Mouse (Mus musculus) E14TG2a.4 (cell line): ENCODE results near the gene Rasgef1b.

Source experiments
- H3K27me3 ChIP-seq: 2 replicates; pipeline ENCODE4 v1.6.1; 2014; ENCODE audit warnings: low read length, control low read depth; ENCODE audit not compliant: insufficient read depth
- H3K36me3 ChIP-seq: 2 replicates; pipeline ENCODE4 v1.6.1; 2014; ENCODE audit warnings: low read length, control low read depth; ENCODE audit not compliant: insufficient read depth
- H3K4me1 ChIP-seq: replicated peaks from 2 replicates; pipeline ENCODE4 v1.6.1; 2014; ENCODE audit warnings: low read depth, low read length, control low read depth
- H3K4me3 ChIP-seq: replicated peaks from 2 replicates; pipeline ENCODE4 v1.5.1; 2014; ENCODE audit warnings: mild to moderate bottlenecking, low read length
- H3K9me3 ChIP-seq: 2 replicates; pipeline ENCODE4 v1.6.1; 2014; ENCODE audit warnings: low read length, control low read depth
- CTCF ChIP-seq: conservative IDR thresholded peaks from 2 replicates; pipeline ENCODE4 v1.5.1; 2014; ENCODE audit warnings: low read length
- NANOG ChIP-seq: IDR thresholded peaks from 2 replicates; pipeline ENCODE4 v1.6.1; 2014; ENCODE audit warnings: borderline replicate concordance, low read length, mixed read lengths
- POU5F1 ChIP-seq: IDR thresholded peaks from 2 replicates; pipeline ENCODE4 v1.6.1; 2014; ENCODE audit warnings: low read length, borderline replicate concordance

The Rasgef1b gene

GRCm38 (mm10) chr5:99248501-99248900 lies 480.4 kb downstream of the Rasgef1b start:
- H3K36me3 ChIP-seq: no peaks in the 10 kb centered on the region
- TF ChIP-seq CTCF (peak; percentile 100), NANOG (no peak), POU5F1 (no peak)
- peaks cover 20% of the 10 kb centered on the region for H3K27me3 ChIP-seq
- no peaks in the 10 kb centered on the region for H3K9me3 ChIP-seq
- H3K4me1 ChIP-seq: peaks cover 11% of the 10 kb centered on the region
- no peak overlapping the region for H3K4me3 ChIP-seq

GRCm38 (mm10) chr5:99247915-99248314 lies 480.9 kb downstream of the Rasgef1b start:
- Histone ChIP-seq H3K4me1 (peaks cover 11% of the 10 kb centered on the region), H3K27me3 (peaks cover 20% of the 10 kb centered on the region), H3K36me3 (no peaks in the 10 kb centered on the region), H3K9me3 (no peaks in the 10 kb centered on the region), H3K4me3 (no peak overlapping the region)
- TF ChIP-seq POU5F1: no peak
- TF ChIP-seq CTCF: peak; percentile 20; the same call in 1 of the 2 replicates

GRCm38 (mm10) chr5:99247441-99247840 lies 481.4 kb downstream of the Rasgef1b start:
- Histone ChIP-seq H3K9me3 (no peaks in the 10 kb centered on the region), H3K4me1 (peaks cover 11% of the 10 kb centered on the region), H3K36me3 (no peaks in the 10 kb centered on the region), H3K27me3 (peaks cover 20% of the 10 kb centered on the region), H3K4me3 (no peak overlapping the region)
- TF ChIP-seq POU5F1: no peak
- TF ChIP-seq CTCF: no peak
- TF ChIP-seq NANOG: no peak

DNA sequence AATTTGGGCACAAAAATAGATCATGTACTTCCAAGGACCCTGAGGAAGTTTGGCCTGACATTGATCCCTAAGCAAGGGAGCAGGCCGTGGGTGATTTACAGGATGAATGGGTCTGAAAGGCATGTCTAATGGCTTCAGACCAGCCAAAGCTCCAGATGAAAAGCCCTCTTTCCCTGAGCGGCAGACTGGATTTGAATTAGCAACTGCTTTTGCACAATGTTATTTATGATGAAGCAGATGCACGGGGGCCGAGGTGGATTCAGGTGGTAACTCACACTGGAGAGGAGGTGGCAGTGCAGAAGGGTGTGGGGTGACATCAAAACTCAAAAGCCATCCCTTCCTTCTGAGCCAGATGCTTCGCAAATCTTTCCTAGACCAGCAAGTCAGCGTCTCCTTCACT lies 481.9 kb downstream of the Rasgef1b start:
- H3K4me3 ChIP-seq: no peak overlapping the region
- H3K9me3 ChIP-seq: no peaks in the 10 kb centered on the region
- no peak for TF ChIP-seq CTCF
- TF ChIP-seq POU5F1: no peak
- TF ChIP-seq NANOG: no peak
- H3K36me3 ChIP-seq: no peaks in the 10 kb centered on the region
- H3K4me1 ChIP-seq: peaks cover 9% of the 10 kb centered on the region
- H3K27me3 ChIP-seq: peaks cover 16% of the 10 kb centered on the region

DNA sequence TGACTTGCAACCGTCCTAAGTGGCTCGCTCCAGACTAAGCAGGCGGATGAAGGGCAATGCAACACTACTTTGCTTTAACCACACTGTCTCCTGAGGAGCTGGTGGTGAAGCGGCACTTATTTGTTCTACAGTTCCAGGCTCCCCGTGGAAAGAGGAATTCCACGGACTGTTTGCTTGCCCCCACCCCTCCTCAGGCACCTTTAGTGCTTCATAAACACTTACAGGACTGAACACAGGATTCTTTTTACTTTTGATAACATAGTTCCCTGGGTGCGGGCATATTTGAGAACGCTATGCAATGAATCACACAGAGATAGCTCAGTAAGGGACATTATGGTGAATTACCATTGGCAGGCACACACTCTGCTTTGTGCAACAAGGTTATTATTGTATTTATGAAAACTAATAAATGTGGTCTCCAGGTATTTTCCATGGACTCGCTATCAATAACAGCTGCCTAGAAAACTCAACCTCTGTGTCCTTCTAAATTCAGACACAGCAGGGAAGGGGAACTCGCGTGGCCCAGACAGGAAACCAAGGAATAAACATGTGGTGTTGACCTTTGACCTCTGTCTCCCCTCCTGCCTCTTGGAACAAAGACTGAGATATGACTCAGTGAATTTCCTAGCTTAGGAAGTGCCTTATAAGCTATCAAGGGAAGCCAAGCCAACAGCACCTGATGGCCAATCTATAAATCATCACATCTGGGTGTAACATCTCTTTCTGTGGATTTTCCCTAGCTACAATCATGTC lies 486.7 kb downstream of the Rasgef1b start:
- Histone ChIP-seq H3K4me1 (no peaks in the 10 kb centered on the region; the same call in 1 of the 2 replicates), H3K36me3 (no peaks in the 10 kb centered on the region), H3K4me3 (no peak overlapping the region), H3K27me3 (no peaks in the 10 kb centered on the region), H3K9me3 (no peaks in the 10 kb centered on the region)
- TF ChIP-seq CTCF: no peak
- TF ChIP-seq POU5F1: no peak
- TF ChIP-seq NANOG: no peak

DNA sequence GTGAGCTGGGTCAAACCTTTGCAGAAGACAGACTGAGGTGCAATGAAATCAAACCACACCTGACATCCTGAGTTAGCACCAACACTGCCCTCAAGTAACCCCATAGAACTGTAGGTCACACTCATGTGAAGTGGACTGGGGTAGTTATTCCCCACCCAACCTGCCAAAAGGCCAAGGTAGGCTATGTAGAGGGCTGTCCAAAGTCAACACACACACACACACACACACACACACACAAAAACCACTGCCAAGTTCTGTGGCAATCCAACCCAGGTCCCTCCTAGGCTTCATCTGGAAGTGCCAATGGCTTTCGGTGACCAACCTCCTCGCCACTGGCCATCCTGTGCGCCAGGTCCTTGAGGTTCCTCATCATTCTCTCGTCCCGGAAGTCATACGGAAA lies 488.4 kb downstream of the Rasgef1b start:
- no peak for TF ChIP-seq NANOG
- no peak for TF ChIP-seq POU5F1
- TF ChIP-seq CTCF: no peak
- Histone ChIP-seq H3K27me3 (no peaks in the 10 kb centered on the region), H3K36me3 (no peaks in the 10 kb centered on the region), H3K9me3 (no peaks in the 10 kb centered on the region), H3K4me1 (no peaks in the 10 kb centered on the region; the same call in 1 of the 2 replicates), H3K4me3 (no peak overlapping the region)

DNA sequence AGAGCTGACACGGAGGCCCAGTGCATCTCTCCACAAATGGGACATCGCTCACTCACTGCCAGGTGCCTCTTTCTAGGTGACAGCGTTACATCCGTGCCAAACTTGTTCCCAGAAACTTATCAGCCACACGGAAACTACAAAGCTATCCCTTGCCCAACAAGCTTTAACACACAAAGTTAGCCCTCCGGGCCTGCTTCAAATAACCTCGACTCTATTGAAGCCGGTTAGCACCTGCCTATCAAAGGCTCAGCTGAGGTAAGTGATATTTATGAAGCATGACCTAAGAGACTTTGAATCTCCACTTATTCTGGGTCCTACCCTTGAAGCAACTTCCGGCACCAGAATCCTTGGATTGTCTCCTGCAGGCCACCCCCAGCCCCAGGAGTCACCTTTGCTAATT lies 489.2 kb downstream of the Rasgef1b start:
- Histone ChIP-seq H3K27me3 (no peaks in the 10 kb centered on the region), H3K4me1 (no peaks in the 10 kb centered on the region; the same call in 1 of the 2 replicates), H3K4me3 (no peak overlapping the region), H3K36me3 (no peaks in the 10 kb centered on the region), H3K9me3 (no peaks in the 10 kb centered on the region)
- TF ChIP-seq NANOG (no peak), CTCF (no peak), POU5F1 (no peak)

DNA sequence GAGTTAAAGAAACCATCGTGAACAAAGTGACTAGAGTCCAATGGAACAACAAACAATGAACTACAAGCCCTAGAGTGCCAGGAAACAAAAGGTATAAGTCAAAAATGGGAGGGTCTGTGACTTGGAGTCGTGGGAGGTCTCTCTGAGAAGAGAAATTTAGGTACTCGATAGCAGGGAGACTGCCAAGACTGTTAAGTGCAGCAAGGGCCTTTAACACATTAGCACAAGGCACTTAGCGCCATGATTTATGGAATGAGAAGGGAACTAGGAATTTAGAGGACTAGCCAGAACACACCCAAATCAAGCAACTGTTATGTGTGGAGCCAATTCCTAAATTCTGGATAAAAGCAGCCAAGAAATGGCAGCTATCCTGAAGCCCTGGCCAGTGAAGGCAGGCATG lies 490.7 kb downstream of the Rasgef1b start:
- H3K4me1 ChIP-seq: no peaks in the 10 kb centered on the region; the same call in 1 of the 2 replicates
- no peak overlapping the region for H3K4me3 ChIP-seq
- H3K27me3 ChIP-seq: no peaks in the 10 kb centered on the region
- TF ChIP-seq NANOG (no peak), CTCF (no peak), POU5F1 (no peak)
- no peaks in the 10 kb centered on the region for H3K9me3 ChIP-seq
- no peaks in the 10 kb centered on the region for H3K36me3 ChIP-seq
